Mouse (Mus musculus) bone marrow macrophage, adult 2 months (primary cell): ENCODE measurements around the gene Tmcc1.

Source experiments
- CTCF ChIP-seq: IDR thresholded peaks from 2 replicates; pipeline ENCODE4 v1.5.1; 2012; ENCODE audit warnings: low read depth, mild to moderate bottlenecking, low read length, moderate library complexity
- POLR2A ChIP-seq: IDR thresholded peaks from 2 replicates; pipeline ENCODE4 v1.6.1; 2012; ENCODE audit warnings: mild to moderate bottlenecking, low read depth, low read length, borderline replicate concordance

DNA sequence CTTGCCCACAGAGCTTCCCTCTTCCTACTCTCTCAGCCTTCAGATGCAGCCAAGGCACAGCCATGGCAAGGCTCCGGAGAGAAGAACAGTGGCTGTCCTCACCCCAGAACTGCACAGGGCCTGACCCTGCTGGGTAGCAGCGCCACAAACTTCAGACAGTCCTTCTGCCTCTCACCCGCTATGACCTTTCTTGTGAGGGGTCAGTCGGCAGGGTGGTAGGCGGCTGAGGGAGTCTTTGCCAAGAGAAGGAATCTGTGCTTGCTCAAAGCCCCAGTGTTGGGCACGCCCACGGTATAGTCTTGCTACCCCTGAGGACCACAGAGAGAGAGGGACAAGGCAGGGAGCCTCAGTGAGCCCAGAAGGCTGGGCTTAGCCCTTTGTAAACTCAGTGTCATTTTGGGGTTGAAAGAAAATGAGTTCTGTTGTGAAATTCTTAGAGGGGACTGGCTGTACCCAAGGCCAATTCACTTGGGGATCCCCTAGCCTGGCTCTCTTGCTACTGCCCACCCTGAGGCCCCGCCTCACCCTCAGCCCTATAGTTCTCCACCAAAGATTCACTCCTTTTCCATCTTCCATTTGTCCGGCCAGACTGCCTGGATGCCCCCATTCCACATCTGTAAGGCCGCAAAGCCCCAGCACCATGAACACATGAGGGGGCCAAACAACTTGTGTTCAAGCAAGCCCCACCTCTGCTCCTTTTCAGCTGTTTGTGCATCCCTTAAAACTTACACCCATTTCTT, 201.2 kb downstream of the Tmcc1 start:
- TF ChIP-seq POLR2A (no peak), CTCF (no peak)
